Mouse (Mus musculus): Measurements from ENCODE around the gene Plscr4. TPM values are rescaled to one million over a fixed set of nuclear protein-coding genes. Genes with fewer than 3 reads are reported as not detected.

Plscr4 gene
- total and polyA plus RNA-seq, 2 experiments from 2014 or later: 9.0 to 11.4 TPM

- no peak for DNase-seq (ENCODE audit: low spot score)
- H3K9me3 ChIP-seq (replicated peaks; ENCODE audit: control insufficient read depth, low read length): no peaks in the 10 kb centered on the region
- no peak for ATAC-seq (ENCODE audit: insufficient read depth, low read depth)
- H3K4me3 ChIP-seq (ENCODE audit: low read depth, low read length): no peak overlapping the region
- TF ChIP-seq CTCF (IDR thresholded peaks at IDR 0.05; ENCODE audit: low read depth) (no peak), EP300 (IDR thresholded peaks at IDR 0.05; ENCODE audit: low read depth) (no peak)
- no peaks in the 10 kb centered on the region for H3K27me3 ChIP-seq (ENCODE audit: control insufficient read depth, insufficient read depth, low read length)
- no peaks in the 10 kb centered on the region for H3K36me3 ChIP-seq (replicated peaks; ENCODE audit: control insufficient read depth, insufficient read depth, low read length)
- no peak overlapping the region for H3K9ac ChIP-seq (replicated peaks; ENCODE audit: low read depth, low read length)
- H3K4me1 ChIP-seq (ENCODE audit: control insufficient read depth, insufficient read depth): no peaks in the 10 kb centered on the region
- H3K4me2 ChIP-seq (ENCODE audit: low read depth, low read length): no peak overlapping the region
- 82% methylated on average over 5 of the region's 5 CpGs for whole genome bisulfite sequencing
- H3K27ac ChIP-seq (ENCODE audit: low read depth): no peak overlapping the region
These were observed 15.2 kb downstream of the Plscr4 start for GRCm38 (mm10) chr9:92472256-92472855.

DNA sequence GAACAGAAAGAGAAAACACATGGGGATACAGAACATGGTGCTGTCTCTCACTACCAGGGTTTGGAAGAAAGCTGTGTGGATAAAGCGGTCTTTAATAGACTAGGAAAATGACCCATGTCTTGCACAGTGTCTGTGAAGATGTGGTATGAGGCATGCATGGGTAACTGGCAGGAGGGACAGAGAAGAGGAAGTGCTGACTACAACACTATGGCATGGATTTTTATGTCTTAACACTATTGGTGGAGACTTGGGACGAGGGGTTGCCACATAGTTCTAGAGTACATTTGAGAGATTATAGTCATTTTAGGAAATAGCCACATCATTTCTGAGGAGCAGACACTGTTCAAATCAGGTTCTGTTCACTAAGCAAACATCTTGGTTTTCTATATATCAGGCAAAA is 16.0 kb downstream of the Plscr4 start:
- Histone ChIP-seq H3K36me3 (replicated peaks; ENCODE audit: control insufficient read depth, insufficient read depth, low read length) (no peaks in the 10 kb centered on the region), H3K4me2 (ENCODE audit: low read depth, low read length) (no peak overlapping the region), H3K9ac (replicated peaks; ENCODE audit: low read depth, low read length) (no peak overlapping the region), H3K27ac (ENCODE audit: low read depth) (no peak overlapping the region), H3K27me3 (ENCODE audit: control insufficient read depth, insufficient read depth, low read length) (no peaks in the 10 kb centered on the region), H3K9me3 (replicated peaks; ENCODE audit: control insufficient read depth, low read length) (no peaks in the 10 kb centered on the region), H3K4me3 (ENCODE audit: low read depth, low read length) (no peak overlapping the region), H3K4me1 (ENCODE audit: control insufficient read depth, insufficient read depth) (no peaks in the 10 kb centered on the region)
- ATAC-seq (ENCODE audit: insufficient read depth, low read depth) (no peak), DNase-seq (ENCODE audit: low spot score) (no peak)
- 86% methylated on average over 2 of the region's 2 CpGs for WGBS
- no peak for TF ChIP-seq CTCF (IDR thresholded peaks at IDR 0.05; ENCODE audit: low read depth)
- no peak for TF ChIP-seq EP300 (IDR thresholded peaks at IDR 0.05; ENCODE audit: low read depth)

- Histone ChIP-seq H3K4me3 (ENCODE audit: low read depth, low read length) (no peak overlapping the region), H3K36me3 (replicated peaks; ENCODE audit: control insufficient read depth, insufficient read depth, low read length) (no peaks in the 10 kb centered on the region), H3K27ac (ENCODE audit: low read depth) (no peak overlapping the region), H3K9ac (replicated peaks; ENCODE audit: low read depth, low read length) (no peak overlapping the region), H3K27me3 (ENCODE audit: control insufficient read depth, insufficient read depth, low read length) (no peaks in the 10 kb centered on the region), H3K4me2 (ENCODE audit: low read depth, low read length) (no peak overlapping the region), H3K4me1 (ENCODE audit: control insufficient read depth, insufficient read depth) (no peaks in the 10 kb centered on the region), H3K9me3 (replicated peaks; ENCODE audit: control insufficient read depth, low read length) (no peaks in the 10 kb centered on the region)
- WGBS: 73% methylated on average over 1 of the region's 1 CpGs
- DNase-seq (ENCODE audit: low spot score): no peak
- no peak for ATAC-seq (ENCODE audit: insufficient read depth, low read depth)
- no peak for TF ChIP-seq CTCF (IDR thresholded peaks at IDR 0.05; ENCODE audit: low read depth)
- TF ChIP-seq EP300 (IDR thresholded peaks at IDR 0.05; ENCODE audit: low read depth): no peak
These were observed 17.1 kb downstream of the Plscr4 start for GRCm38 (mm10) chr9:92474244-92474643.

DNA sequence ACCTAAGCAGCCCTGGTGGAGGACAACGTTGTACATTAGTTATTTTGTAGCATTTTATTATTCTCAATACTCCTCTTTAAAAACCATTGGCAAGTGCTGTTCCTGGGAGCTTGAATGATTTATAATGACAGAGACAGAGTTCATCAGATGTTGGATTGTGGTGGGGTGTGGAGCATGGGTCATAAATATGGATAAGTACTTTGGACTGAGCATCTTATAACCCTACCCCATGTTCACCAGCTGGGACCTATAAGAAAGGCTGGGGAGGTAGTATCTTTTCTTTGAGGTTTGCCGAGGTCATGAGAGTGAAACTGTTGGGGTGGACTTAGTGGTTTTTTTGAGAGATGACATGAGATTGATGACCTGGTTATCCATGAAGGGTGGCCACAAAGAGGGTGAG is 24.5 kb downstream of the Plscr4 start:
- Histone ChIP-seq H3K36me3 (replicated peaks; ENCODE audit: control insufficient read depth, insufficient read depth, low read length) (no peaks in the 10 kb centered on the region), H3K4me3 (ENCODE audit: low read depth, low read length) (no peak overlapping the region), H3K27ac (ENCODE audit: low read depth) (no peak overlapping the region), H3K27me3 (ENCODE audit: control insufficient read depth, insufficient read depth, low read length) (no peaks in the 10 kb centered on the region), H3K4me2 (ENCODE audit: low read depth, low read length) (no peak overlapping the region), H3K9ac (replicated peaks; ENCODE audit: low read depth, low read length) (no peak overlapping the region), H3K4me1 (ENCODE audit: control insufficient read depth, insufficient read depth) (no peaks in the 10 kb centered on the region), H3K9me3 (replicated peaks; ENCODE audit: control insufficient read depth, low read length) (no peaks in the 10 kb centered on the region)
- 80% methylated on average over 2 of the region's 2 CpGs for WGBS
- TF ChIP-seq EP300 (IDR thresholded peaks at IDR 0.05; ENCODE audit: low read depth): no peak
- TF ChIP-seq CTCF (IDR thresholded peaks at IDR 0.05; ENCODE audit: low read depth): no peak
- no peak for ATAC-seq (ENCODE audit: insufficient read depth, low read depth)
- no peak for DNase-seq (ENCODE audit: low spot score)

GRCm38 (mm10) chr9:92482551-92482950 is 25.4 kb downstream of the Plscr4 start:
- no peaks in the 10 kb centered on the region for H3K36me3 ChIP-seq (replicated peaks; ENCODE audit: control insufficient read depth, insufficient read depth, low read length)
- H3K4me3 ChIP-seq (ENCODE audit: low read depth, low read length): no peak overlapping the region
- ATAC-seq (ENCODE audit: insufficient read depth, low read depth) (no peak), DNase-seq (ENCODE audit: low spot score) (no peak)
- 73% methylated on average over 4 of the region's 4 CpGs for WGBS
- no peaks in the 10 kb centered on the region for H3K9me3 ChIP-seq (replicated peaks; ENCODE audit: control insufficient read depth, low read length)
- no peak overlapping the region for H3K27ac ChIP-seq (ENCODE audit: low read depth)
- H3K27me3 ChIP-seq (ENCODE audit: control insufficient read depth, insufficient read depth, low read length): no peaks in the 10 kb centered on the region
- no peak overlapping the region for H3K4me2 ChIP-seq (ENCODE audit: low read depth, low read length)
- H3K4me1 ChIP-seq (ENCODE audit: control insufficient read depth, insufficient read depth): no peaks in the 10 kb centered on the region
- no peak for TF ChIP-seq CTCF (IDR thresholded peaks at IDR 0.05; ENCODE audit: low read depth)
- no peak for TF ChIP-seq EP300 (IDR thresholded peaks at IDR 0.05; ENCODE audit: low read depth)
- no peak overlapping the region for H3K9ac ChIP-seq (replicated peaks; ENCODE audit: low read depth, low read length)

- Histone ChIP-seq H3K36me3 (replicated peaks; ENCODE audit: control insufficient read depth, insufficient read depth, low read length) (no peaks in the 10 kb centered on the region), H3K4me2 (ENCODE audit: low read depth, low read length) (no peak overlapping the region), H3K9me3 (replicated peaks; ENCODE audit: control insufficient read depth, low read length) (no peaks in the 10 kb centered on the region), H3K9ac (replicated peaks; ENCODE audit: low read depth, low read length) (no peak overlapping the region), H3K4me1 (ENCODE audit: control insufficient read depth, insufficient read depth) (peaks cover 4% of the 10 kb centered on the region; the same call in 1 of the 2 replicates), H3K4me3 (ENCODE audit: low read depth, low read length) (no peak overlapping the region), H3K27me3 (ENCODE audit: control insufficient read depth, insufficient read depth, low read length) (no peaks in the 10 kb centered on the region), H3K27ac (ENCODE audit: low read depth) (no peak overlapping the region)
- TF ChIP-seq CTCF (IDR thresholded peaks at IDR 0.05; ENCODE audit: low read depth) (no peak), EP300 (IDR thresholded peaks at IDR 0.05; ENCODE audit: low read depth) (no peak)
- DNase-seq (ENCODE audit: low spot score) (no peak), ATAC-seq (ENCODE audit: insufficient read depth, low read depth) (no peak)
- WGBS: 67% methylated on average over 7 of the region's 7 CpGs
These were observed 27.6 kb downstream of the Plscr4 start for GRCm38 (mm10) chr9:92484710-92485267.
